22 mouse cellular contexts compared by ENCODE assay signal in genomic region chr12:53825251-53825650, GRCm38 (mm10).
DNase-seq lines count a peak whose midpoint lies in the region; ATAC-seq and TF ChIP-seq lines count a peak whose summit lies in the region.
"Had no signal": no experiment of that assay in that cellular context is flagged by ENCODE, and none has a peak within 500 bp of the region (broad histone marks: within the 10 kb centered on the region; RNA-seq: fewer than 3 reads in every experiment).

No protein-coding gene starts in this region.

- no peak overlapping the region for H3K4me2 ChIP-seq in forebrain, embryonic 15.5 days (replicated peaks)
- no peak overlapping the region for H3K4me2 ChIP-seq in forebrain, embryonic 14.5 days (ENCODE audit: low read length)
- H3K4me2 ChIP-seq in hindbrain, embryonic 16.5 days (ENCODE audit: low read length): no peak overlapping the region
- H3K4me2 ChIP-seq in stomach, postnatal 0 days (replicated peaks; ENCODE audit: low read depth): no peak overlapping the region
- H3K4me2 ChIP-seq in midbrain, embryonic 15.5 days: no peak overlapping the region
- H3K4me2 ChIP-seq: hindbrain, embryonic 13.5 days had no signal

- no peaks in the 10 kb centered on the region for H3K36me3 ChIP-seq in forebrain, embryonic 15.5 days
- no peaks in the 10 kb centered on the region for H3K36me3 ChIP-seq in forebrain, embryonic 14.5 days (ENCODE audit: control insufficient read depth, insufficient read depth, low read length)
- H3K36me3 ChIP-seq in hindbrain, embryonic 10.5 days: no peaks in the 10 kb centered on the region
- H3K36me3 ChIP-seq in hindbrain, embryonic 16.5 days (ENCODE audit: control insufficient read depth, insufficient read depth, low read length): no peaks in the 10 kb centered on the region
- H3K36me3 ChIP-seq in stomach, postnatal 0 days (ENCODE audit: control insufficient read depth, insufficient read depth, low read length): no peaks in the 10 kb centered on the region
- H3K36me3 ChIP-seq in midbrain, embryonic 15.5 days (replicated peaks): no peaks in the 10 kb centered on the region
- H3K36me3 ChIP-seq: heart, embryonic 13.5 days; hindbrain, embryonic 13.5 days had no signal

- TF ChIP-seq CTCF in stomach, postnatal 0 days (IDR thresholded peaks at IDR 0.05; ENCODE audit: low read depth): no peak

- no peak overlapping the region for H3K9ac ChIP-seq in forebrain, embryonic 15.5 days (replicated peaks)
- no peak overlapping the region for H3K9ac ChIP-seq in forebrain, embryonic 14.5 days (ENCODE audit: low read length)
- no peak overlapping the region for H3K9ac ChIP-seq in hindbrain, embryonic 16.5 days (ENCODE audit: low read depth, low read length)
- no peak overlapping the region for H3K9ac ChIP-seq in stomach, postnatal 0 days (ENCODE audit: low read length)
- H3K9ac ChIP-seq in midbrain, embryonic 15.5 days: no peak overlapping the region
- H3K9ac ChIP-seq: heart, embryonic 13.5 days; hindbrain, embryonic 13.5 days had no signal

- no peak for TF ChIP-seq EP300 in stomach, postnatal 0 days (optimal IDR thresholded peaks at IDR 0.05)

- no peak for DNase-seq in forebrain, embryonic 14.5 days (ENCODE audit: low spot score)
- no peak for DNase-seq in hindbrain, embryonic 10.5 days (ENCODE audit: low spot score)
- peak; percentile 6 for DNase-seq in stomach, postnatal 0 days (ENCODE audit: low spot score)
- DNase-seq: adrenal gland, adult 8-10 months; adrenal gland, postnatal 25 days; cerebellum, adult 11-12 months; cerebellum, adult 8-10 months; cerebellum, postnatal 10 days; cerebellum, postnatal 36 days; embryo, embryonic 11 days; gastrocnemius, postnatal 10 days; gastrocnemius, postnatal 36 days; kidney, adult 18-20 months had no signal

- H3K4me3 ChIP-seq in forebrain, embryonic 15.5 days: no peak overlapping the region
- no peak overlapping the region for H3K4me3 ChIP-seq in forebrain, embryonic 14.5 days (ENCODE audit: low read depth, low read length)
- no peak overlapping the region for H3K4me3 ChIP-seq in hindbrain, embryonic 10.5 days
- no peak overlapping the region for H3K4me3 ChIP-seq in hindbrain, embryonic 16.5 days (ENCODE audit: low read length)
- H3K4me3 ChIP-seq in stomach, postnatal 0 days (ENCODE audit: low read depth, low read length): no peak overlapping the region
- H3K4me3 ChIP-seq in midbrain, embryonic 15.5 days: no peak overlapping the region
- H3K4me3 ChIP-seq: heart, embryonic 13.5 days; hindbrain, embryonic 13.5 days had no signal

- no peaks in the 10 kb centered on the region for H3K9me3 ChIP-seq in forebrain, embryonic 15.5 days
- no peaks in the 10 kb centered on the region for H3K9me3 ChIP-seq in forebrain, embryonic 14.5 days (replicated peaks; ENCODE audit: control insufficient read depth, low read length)
- no peaks in the 10 kb centered on the region for H3K9me3 ChIP-seq in hindbrain, embryonic 10.5 days
- H3K9me3 ChIP-seq in hindbrain, embryonic 16.5 days (ENCODE audit: control insufficient read depth, low read length): no peaks in the 10 kb centered on the region
- no peaks in the 10 kb centered on the region for H3K9me3 ChIP-seq in stomach, postnatal 0 days (ENCODE audit: control insufficient read depth, low read length)
- H3K9me3 ChIP-seq in midbrain, embryonic 15.5 days: no peaks in the 10 kb centered on the region
- H3K9me3 ChIP-seq: heart, embryonic 13.5 days; hindbrain, embryonic 13.5 days had no signal

- no peak for ATAC-seq in forebrain, embryonic 15.5 days (replicated peaks)
- no peak for ATAC-seq in forebrain, embryonic 14.5 days
- no peak for ATAC-seq in hindbrain, embryonic 16.5 days
- no peak for ATAC-seq in stomach, postnatal 0 days (ENCODE audit: low FRiP score, low TSS enrichment)
- ATAC-seq in midbrain, embryonic 15.5 days (replicated peaks): no peak
- ATAC-seq: activated CD4-positive, CD25-positive, alpha-beta regulatory T cell, adult 4 months; hindbrain, postnatal 0 days; inflammation-experienced regulatory T-cells, adult 6 months; intestine, embryonic 16.5 days had no signal

- no peaks in the 10 kb centered on the region for H3K27me3 ChIP-seq in forebrain, embryonic 15.5 days
- H3K27me3 ChIP-seq in forebrain, embryonic 14.5 days (replicated peaks; ENCODE audit: control insufficient read depth, insufficient read depth, low read length): no peaks in the 10 kb centered on the region
- H3K27me3 ChIP-seq in hindbrain, embryonic 10.5 days (ENCODE audit: insufficient read depth, poor library complexity, severe bottlenecking): no peaks in the 10 kb centered on the region
- H3K27me3 ChIP-seq in hindbrain, embryonic 16.5 days (replicated peaks; ENCODE audit: control insufficient read depth, insufficient read depth, low read length): no peaks in the 10 kb centered on the region
- no peaks in the 10 kb centered on the region for H3K27me3 ChIP-seq in stomach, postnatal 0 days (ENCODE audit: control insufficient read depth, insufficient read depth, low read length)
- no peaks in the 10 kb centered on the region for H3K27me3 ChIP-seq in midbrain, embryonic 15.5 days (replicated peaks)
- H3K27me3 ChIP-seq: heart, embryonic 13.5 days; hindbrain, embryonic 13.5 days had no signal

- H3K27ac ChIP-seq in forebrain, embryonic 15.5 days (replicated peaks): 0 out of 2 replicates have a peak overlapping the region, but pooled peaks have one; percentile 70
- H3K27ac ChIP-seq in forebrain, embryonic 14.5 days (ENCODE audit: low read depth, low read length): no peak overlapping the region
- H3K27ac ChIP-seq in hindbrain, embryonic 10.5 days: peak overlapping the region; percentile 13; the same call in 1 of the 2 replicates
- no peak overlapping the region for H3K27ac ChIP-seq in hindbrain, embryonic 16.5 days (ENCODE audit: low read depth, low read length)
- no peak overlapping the region for H3K27ac ChIP-seq in stomach, postnatal 0 days (replicated peaks)
- H3K27ac ChIP-seq in midbrain, embryonic 15.5 days: no peak overlapping the region
- H3K27ac ChIP-seq: heart, embryonic 13.5 days; hindbrain, postnatal 0 days had no signal

- H3K4me1 ChIP-seq in forebrain, embryonic 15.5 days: peaks cover 20% of the 10 kb centered on the region
- peaks cover 14% of the 10 kb centered on the region for H3K4me1 ChIP-seq in forebrain, embryonic 14.5 days (ENCODE audit: control insufficient read depth, insufficient read depth, low read length)
- peaks cover 16% of the 10 kb centered on the region; the same call in 1 of the 2 replicates for H3K4me1 ChIP-seq in hindbrain, embryonic 10.5 days (replicated peaks)
- peaks cover 2% of the 10 kb centered on the region for H3K4me1 ChIP-seq in hindbrain, embryonic 16.5 days (ENCODE audit: control insufficient read depth, insufficient read depth, low read depth, low read length)
- H3K4me1 ChIP-seq in stomach, postnatal 0 days (replicated peaks; ENCODE audit: control insufficient read depth, insufficient read depth): no peaks in the 10 kb centered on the region
- peaks cover 15% of the 10 kb centered on the region; the same call in 1 of the 2 replicates for H3K4me1 ChIP-seq in midbrain, embryonic 15.5 days

Comparison
In these comparisons a context has a peak if more than half of its experiments do, and no peak if none do; other contexts are left out.
1. H3K27ac ChIP-seq: peak in forebrain, embryonic 15.5 days (single experiment) and hindbrain, embryonic 10.5 days (single experiment); none in forebrain, embryonic 14.5 days (single experiment), hindbrain, embryonic 16.5 days (single experiment), stomach, postnatal 0 days (single experiment) and midbrain, embryonic 15.5 days (single experiment).